Mouse (Mus musculus): ENCODE data around the gene Slc5a5.

- TF ChIP-seq POLR2A (IDR thresholded peaks at IDR 0.05; ENCODE audit: control insufficient read depth, low read depth, low read length) (no peak), CTCF (IDR thresholded peaks at IDR 0.05; ENCODE audit: control insufficient read depth, insufficient read depth, insufficient replicate concordance, low read depth, low read length) (no peak)
These were observed 52.0 kb downstream of the Slc5a5 start for GRCm38 (mm10) chr8:70840590-70840989.
